Mouse (Mus musculus) thymus, adult 2 months (tissue): Measurements from ENCODE around the gene Cbr3. TPM values are rescaled to one million over a fixed set of nuclear protein-coding genes. Genes with fewer than 3 reads are reported as not detected.
"Not testable (repeated sequence)": the region's sequence is repeated elsewhere in the genome, so short reads cannot be mapped to it uniquely, and the experiment has no call there.

Experiments used
- DNase-seq: peaks from one replicate; pipeline ENCODE4 v3.0.0; 2021
- H3K27ac ChIP-seq: fragments of 200-500 bp; 2 replicates; pipeline ENCODE4 v1.5.1; 2012; ENCODE audit warnings: low read length, control low read depth; ENCODE audit not compliant: control insufficient read depth, insufficient read depth
- H3K27me3 ChIP-seq: fragments of 200-500 bp; 2 replicates; pipeline ENCODE4 v1.6.1; 2012; ENCODE audit warnings: mild to moderate bottlenecking, low read length, moderate library complexity, mixed read lengths; ENCODE audit not compliant: control insufficient read depth, insufficient read depth
- H3K36me3 ChIP-seq: fragments of 200-500 bp; 2 replicates; pipeline ENCODE4 v1.6.1; 2012; ENCODE audit warnings: mild to moderate bottlenecking, low read length, moderate library complexity; ENCODE audit not compliant: control insufficient read depth, insufficient read depth
- H3K4me1 ChIP-seq: fragments of 200-500 bp; replicated peaks from 2 replicates; pipeline ENCODE4 v1.6.1; 2012; ENCODE audit warnings: low read length; ENCODE audit not compliant: control insufficient read depth, insufficient read depth
- H3K4me3 ChIP-seq: fragments of 200-500 bp; 2 replicates; pipeline ENCODE4 v1.5.1; 2012; ENCODE audit warnings: mild to moderate bottlenecking, low read length, control low read depth, moderate library complexity; ENCODE audit not compliant: control insufficient read depth, insufficient read depth
- CTCF ChIP-seq: fragments of 200-500 bp; IDR thresholded peaks from 2 replicates; pipeline ENCODE4 v1.5.1; 2012; ENCODE audit warnings: mild to moderate bottlenecking, control low read depth, low read length, moderate library complexity, borderline replicate concordance; ENCODE audit not compliant: control insufficient read depth, poor library complexity, insufficient read depth; ENCODE audit errors: extremely low read depth
- POLR2A ChIP-seq: fragments of 200-500 bp; IDR thresholded peaks from 2 replicates; pipeline ENCODE4 v1.6.1; 2012; ENCODE audit warnings: mild to moderate bottlenecking, low read length, control low read depth, moderate library complexity; ENCODE audit not compliant: control insufficient read depth, poor library complexity, insufficient read depth; ENCODE audit errors: extremely low read depth
- WGBS: fragments of 180-500 bp; shearing (Covaris S2); methylation state at CpG from one replicate; pipeline ENCODE4 v1.1.7; 2018; 5-methylcytosine and 5-hydroxymethylcytosine counted together
- polyA plus RNA-seq: library from polyadenylated mRNA; depleted of rRNA; stranded (reverse); fragments of >200 nt; gene quantifications from 2 replicates; pipeline ENCODE4 v1.2.3, GENCODE M21; 2012; rRNA removed

The Cbr3 gene
- polyA plus RNA-seq: 6.6 and 8.9 TPM in 2 replicates

GRCm38 (mm10) chr16:93682689-93683507 is at the start of gene Cbr3:
TSS of gene Cbr3 (plus strand) at chr16:93683215.
- Histone ChIP-seq H3K4me1 (peaks cover 16% of the 10 kb centered on the region), H3K27me3 (peaks cover 25% of the 10 kb centered on the region), H3K36me3 (no peaks in the 10 kb centered on the region), H3K4me3 (peak within 1 kb of the TSS; percentile 37), H3K27ac (no peak within 1 kb of the TSS)
- peak; percentile 86 for DNase-seq
- no peak for TF ChIP-seq POLR2A
- peak; percentile 74; the same call in 1 of the 2 replicates for TF ChIP-seq CTCF
- WGBS: 2% methylated on average over 63 of the region's 63 CpGs

DNA sequence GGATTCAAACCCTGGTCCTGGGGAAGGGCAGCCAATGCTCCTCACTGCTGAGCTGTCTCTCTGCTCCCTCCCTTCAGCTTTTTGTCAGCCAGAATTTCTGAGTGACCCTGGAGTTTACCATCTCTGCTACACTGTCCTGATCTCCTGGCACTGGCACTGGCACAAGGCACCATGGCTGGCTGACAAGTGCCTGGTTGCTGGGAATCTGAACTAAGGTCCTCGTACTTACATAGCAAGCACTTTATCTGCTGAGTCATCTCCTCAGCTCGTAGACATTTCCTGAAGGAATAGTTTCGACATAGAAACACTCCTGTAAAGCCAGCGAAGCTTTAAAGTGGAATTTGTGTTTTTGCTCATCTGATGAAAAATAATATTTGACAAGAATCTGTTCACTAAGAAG is 39.0 kb upstream of the Cbr3 start:
- Histone ChIP-seq H3K27me3 (no peaks in the 10 kb centered on the region), H3K36me3 (no peaks in the 10 kb centered on the region), H3K27ac (no peak overlapping the region), H3K4me3 (no peak overlapping the region), H3K4me1 (no peaks in the 10 kb centered on the region)
- WGBS: 29% methylated on average over 4 of the region's 4 CpGs
- TF ChIP-seq CTCF (no peak), POLR2A (no peak)
- DNase-seq: no peak

GRCm38 (mm10) chr16:93648441-93649183 is 34.4 kb upstream of the Cbr3 start:
- TF ChIP-seq POLR2A: no peak
- H3K27ac ChIP-seq: no peak overlapping the region
- no peak overlapping the region for H3K4me3 ChIP-seq
- H3K4me1 ChIP-seq: no peaks in the 10 kb centered on the region
- no peaks in the 10 kb centered on the region for H3K36me3 ChIP-seq
- 82% methylated on average over 5 of the region's 5 CpGs for WGBS
- DNase-seq: no peak
- no peaks in the 10 kb centered on the region for H3K27me3 ChIP-seq

DNA sequence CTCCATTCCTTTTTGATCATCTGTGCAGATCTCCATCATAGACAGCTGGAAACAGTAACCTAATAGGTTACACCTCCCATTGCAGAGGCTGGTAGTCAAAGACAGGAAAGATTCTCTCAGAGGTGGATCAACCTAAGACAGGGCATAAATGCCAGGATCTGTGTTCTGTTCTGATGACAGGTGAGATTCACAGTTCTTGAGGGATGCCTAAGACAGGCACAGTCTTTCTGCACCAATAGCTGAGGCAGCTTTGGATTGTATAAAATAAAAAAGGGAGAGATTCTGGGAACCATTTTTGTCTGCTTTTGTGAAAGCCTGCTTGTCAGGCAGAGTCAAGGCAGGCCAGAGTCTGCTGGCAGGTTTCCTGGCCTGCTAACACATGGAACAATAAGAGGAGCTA is 15.0 kb upstream of the Cbr3 start:
- H3K36me3 ChIP-seq: no peaks in the 10 kb centered on the region
- no peaks in the 10 kb centered on the region for H3K27me3 ChIP-seq
- no peaks in the 10 kb centered on the region for H3K4me1 ChIP-seq
- H3K4me3 ChIP-seq: no peak overlapping the region
- no peak for TF ChIP-seq CTCF
- TF ChIP-seq POLR2A: no peak
- DNase-seq: no peak
- H3K27ac ChIP-seq: no peak overlapping the region

DNA sequence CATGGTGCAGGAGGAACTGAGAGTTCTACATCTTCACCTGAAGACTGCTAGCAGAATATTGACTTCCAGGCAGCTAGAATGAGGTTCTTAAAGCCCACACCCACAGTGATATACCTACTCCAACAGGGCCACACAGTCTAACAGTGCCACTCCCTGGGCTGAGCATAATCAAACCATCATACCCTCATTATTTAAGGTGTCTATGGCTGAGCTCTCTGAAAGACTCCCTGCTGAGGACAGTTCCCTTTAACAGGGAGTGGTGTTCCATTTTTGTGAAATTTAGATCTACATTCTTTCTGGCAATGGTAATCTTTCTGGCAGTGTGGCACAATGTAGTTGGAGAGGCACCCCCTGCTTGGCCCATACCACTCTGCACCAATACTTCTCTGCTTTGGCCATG is 13.5 kb upstream of the Cbr3 start:
- no peaks in the 10 kb centered on the region for H3K4me1 ChIP-seq
- no peaks in the 10 kb centered on the region for H3K27me3 ChIP-seq
- DNase-seq: no peak
- no peak overlapping the region for H3K4me3 ChIP-seq
- no peak for TF ChIP-seq CTCF
- TF ChIP-seq POLR2A: no peak
- H3K27ac ChIP-seq: no peak overlapping the region
- no peaks in the 10 kb centered on the region for H3K36me3 ChIP-seq

DNA sequence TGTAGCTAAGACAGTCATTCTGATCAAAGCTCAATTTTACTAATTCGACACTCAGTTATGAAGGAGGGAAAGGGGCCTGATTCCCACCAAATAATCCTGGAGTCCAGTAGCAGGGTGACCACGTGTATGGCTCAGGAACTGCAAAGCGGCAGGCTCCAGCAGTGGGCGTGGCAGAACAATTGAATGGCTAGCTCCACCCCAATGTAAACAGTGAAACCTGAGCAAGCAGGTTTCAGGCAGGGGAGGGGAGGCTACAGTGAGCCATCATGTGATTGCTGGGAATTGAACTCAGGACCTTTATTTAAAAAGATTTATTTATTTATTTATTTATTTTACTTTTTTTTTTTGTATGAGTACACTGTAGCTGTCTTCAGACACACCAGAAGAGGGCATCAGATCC is 12.5 kb upstream of the Cbr3 start:
- H3K4me1 ChIP-seq, H3K36me3 ChIP-seq, H3K27me3 ChIP-seq, H3K27ac ChIP-seq, H3K4me3 ChIP-seq, DNase-seq: not testable (repeated sequence)
- 83% methylated on average over 4 of the region's 4 CpGs for WGBS

DNA sequence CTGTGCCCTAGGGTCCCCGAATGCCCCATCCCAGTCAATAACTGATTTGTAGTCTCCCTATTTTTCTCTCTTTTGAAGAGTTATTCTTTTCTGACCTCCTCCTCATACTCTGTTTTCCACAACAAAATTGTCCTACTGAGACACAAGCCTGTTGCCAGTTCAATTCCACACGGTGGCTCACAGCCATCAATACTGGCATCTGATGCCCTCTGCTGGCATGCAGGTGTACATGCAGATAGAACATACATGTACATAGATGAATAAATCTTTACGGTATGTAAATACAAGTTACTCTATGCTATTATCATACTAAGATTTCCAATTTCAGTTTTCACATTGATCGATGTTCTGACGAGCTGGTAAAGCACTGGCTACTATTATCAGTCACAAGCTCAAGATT is 12.0 kb upstream of the Cbr3 start:
- H3K27me3 ChIP-seq: no peaks in the 10 kb centered on the region
- H3K4me1 ChIP-seq: no peaks in the 10 kb centered on the region
- no peak overlapping the region for H3K4me3 ChIP-seq
- DNase-seq: no peak
- WGBS: 87% methylated on average over 5 of the region's 5 CpGs
- H3K27ac ChIP-seq: no peak overlapping the region
- no peaks in the 10 kb centered on the region for H3K36me3 ChIP-seq
- TF ChIP-seq POLR2A (no peak), CTCF (no peak)
